Mouse (Mus musculus) 3T3-L1 (cell line): ENCODE results near the gene Mapk13.
"Not testable (repeated sequence)": the region's sequence is repeated elsewhere in the genome, so short reads cannot be mapped to it uniquely, and the experiment has no call there.

Experiments
- DNase-seq: peaks from one replicate; pipeline ENCODE4 v3.0.0-alpha.2; 2015; ENCODE audit warnings: low read depth, low spot score

The Mapk13 gene

DNA sequence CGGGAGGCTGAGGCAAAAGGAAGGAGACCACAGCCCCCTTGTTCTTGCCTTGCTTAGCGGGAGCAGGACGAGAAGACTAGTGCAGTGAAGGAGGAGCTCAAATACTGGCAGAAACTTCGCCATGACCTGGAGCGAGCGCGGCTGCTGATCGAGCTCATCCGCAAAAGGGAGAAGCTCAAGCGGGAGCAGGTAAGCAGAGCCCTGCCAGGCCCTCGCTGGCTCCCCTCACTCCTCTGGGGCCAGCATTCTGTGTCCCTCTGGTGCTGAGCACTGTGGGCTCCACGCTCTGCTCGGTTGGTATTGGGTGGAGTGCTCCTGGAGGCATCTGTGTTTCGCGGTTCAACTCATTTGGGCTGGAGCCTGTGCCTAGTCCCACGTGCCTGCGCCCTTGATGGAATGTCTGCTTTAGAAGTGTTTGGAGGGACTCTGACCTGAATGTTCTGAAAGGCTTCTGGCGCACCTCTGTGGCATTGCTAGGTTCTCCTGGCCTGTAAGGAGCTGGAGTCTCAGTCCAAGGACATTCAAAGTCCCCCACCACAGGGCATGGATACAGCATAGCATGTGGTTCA lies 45.5 kb downstream of the Mapk13 start:
- no peak for DNase-seq

- DNase-seq = no peak
Observed at GRCm38 (mm10) chr17:28815384-28816004, 46.4 kb downstream of the Mapk13 start.

GRCm38 (mm10) chr17:28816326-28816725 lies 47.2 kb downstream of the Mapk13 start:
- not testable (repeated sequence) for DNase-seq

GRCm38 (mm10) chr17:28816875-28817811 lies 48.0 kb downstream of the Mapk13 start:
- no peak for DNase-seq

GRCm38 (mm10) chr17:28820189-28820588 lies 51.1 kb downstream of the Mapk13 start:
- DNase-seq = no peak

GRCm38 (mm10) chr17:28823004-28823745 lies 54.1 kb downstream of the Mapk13 start:
- no peak for DNase-seq

DNA sequence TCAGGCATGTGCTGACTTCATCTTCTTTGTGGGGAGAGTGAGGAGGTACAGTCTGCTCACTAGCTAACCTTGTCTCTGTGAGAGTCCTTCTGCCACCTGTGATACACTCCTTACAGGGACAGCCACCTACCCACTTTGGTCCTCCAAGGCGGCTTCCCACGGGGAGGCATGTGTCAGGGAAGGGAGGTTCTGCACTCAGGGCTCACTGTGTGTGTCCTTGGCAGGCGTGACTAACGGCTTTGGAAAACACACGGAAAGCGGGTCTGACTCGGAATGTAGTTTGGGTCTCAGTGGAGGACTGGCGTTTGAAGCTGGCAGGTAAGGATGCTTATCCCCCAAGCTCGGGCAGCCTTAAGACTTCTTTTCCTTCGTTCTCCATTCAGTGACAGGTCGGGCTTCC lies 54.7 kb downstream of the Mapk13 start:
- no peak for DNase-seq

GRCm38 (mm10) chr17:28824896-28825295 lies 55.8 kb downstream of the Mapk13 start:
- DNase-seq = no peak

DNA sequence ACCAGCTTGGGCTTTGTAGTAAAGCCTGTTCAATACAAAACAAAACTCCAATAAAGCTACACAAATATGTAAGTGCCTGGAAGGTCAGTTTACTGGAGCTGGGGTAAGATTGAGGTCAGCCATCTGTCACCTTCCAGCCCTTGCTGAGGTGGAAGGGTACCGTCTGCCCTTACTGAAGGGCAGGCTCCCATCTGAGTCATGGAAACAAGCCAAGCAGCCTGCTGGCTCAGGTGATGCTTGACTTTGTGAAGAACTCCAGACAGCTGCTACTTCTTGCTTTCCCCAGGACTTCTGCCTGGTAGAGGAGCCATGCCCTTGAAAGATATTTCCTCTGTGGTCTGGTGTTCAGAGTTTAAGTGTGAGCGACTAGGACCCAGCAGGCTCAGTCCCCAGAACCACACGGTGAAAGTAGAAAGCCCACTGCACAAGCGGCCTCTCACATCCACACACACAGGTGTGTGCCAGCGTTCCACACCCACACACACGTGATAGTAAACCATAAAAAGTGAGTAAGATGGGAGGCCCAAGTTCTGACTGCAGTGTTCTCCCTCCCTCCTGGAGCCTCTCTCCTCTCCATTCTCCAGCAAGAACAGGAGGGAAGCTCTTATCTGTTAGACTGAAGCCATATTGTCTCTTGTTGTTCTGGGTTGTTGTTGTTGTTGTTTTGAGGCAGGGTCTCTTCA lies 56.4 kb downstream of the Mapk13 start:
- DNase-seq = no peak

DNA sequence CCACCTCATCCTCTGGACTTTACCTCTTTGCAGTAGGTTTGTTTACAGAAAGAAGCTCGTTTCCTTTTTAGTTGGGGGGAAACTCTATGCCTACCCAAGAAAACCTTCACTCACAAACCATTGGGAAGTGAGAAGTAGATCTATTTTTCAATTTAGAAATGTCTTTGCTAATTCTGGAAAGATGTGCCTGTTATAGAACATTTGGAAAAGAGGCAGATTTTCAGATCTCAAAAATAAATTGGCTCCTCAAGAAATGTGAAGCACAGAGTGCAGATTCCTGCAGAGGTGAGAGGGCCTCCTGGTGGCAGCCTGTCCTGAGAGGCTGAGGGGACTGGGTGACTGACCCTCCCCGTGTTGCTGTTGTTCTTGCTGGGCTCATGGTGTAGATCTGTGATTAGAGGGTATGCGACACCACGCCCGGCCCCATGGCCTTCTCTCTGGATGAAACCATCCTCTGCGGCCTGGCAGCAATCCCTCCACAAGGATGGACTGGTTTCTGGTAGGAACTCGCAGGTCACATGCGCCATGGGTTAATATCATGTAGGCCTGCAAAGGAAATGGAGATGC lies 58.7 kb downstream of the Mapk13 start:
- no peak for DNase-seq

- DNase-seq = no peak
Observed at GRCm38 (mm10) chr17:28829120-28829519, 60.0 kb downstream of the Mapk13 start.
